Mouse (Mus musculus): ENCODE measurements around the gene Mroh3. TPM values are rescaled to one million over a fixed set of nuclear protein-coding genes. Genes with fewer than 3 reads are reported as not detected.

Mroh3 gene
- not detected in 2 replicates for polyA plus RNA-seq (2014; fragmentation: Nextera tagmentation; extraction: Ambion mirVana)

DNA sequence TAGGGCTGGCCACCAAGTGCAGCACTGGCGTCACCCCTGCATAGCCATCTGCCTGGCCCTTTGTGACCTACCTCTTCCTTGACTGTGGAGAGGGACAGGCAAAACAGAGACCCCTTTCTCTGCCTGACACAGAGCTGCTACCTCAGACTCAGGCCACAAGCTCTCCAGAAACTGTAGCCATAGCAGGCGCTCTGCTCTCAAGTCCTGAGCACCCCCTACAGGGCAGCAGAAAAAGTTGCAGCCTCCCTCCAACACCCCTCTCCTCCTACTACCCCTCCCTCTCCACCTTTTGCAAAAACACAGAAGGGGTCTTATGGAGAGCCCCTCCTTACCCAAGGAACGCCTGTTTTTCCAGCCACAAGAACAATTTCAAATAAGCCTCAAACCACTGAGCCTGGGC is at the start of gene Mroh3:
Mroh3 (minus strand) TSS at position 26 of the 400 bp plus-strand sequence.
- Histone ChIP-seq H3K27ac (ENCODE audit: low read depth, low read length) (no peak within 1 kb of the TSS), H3K36me3 (ENCODE audit: control insufficient read depth, insufficient read depth, low read length) (peaks cover 9% of the 10 kb centered on the region), H3K9ac (ENCODE audit: low read length) (no peak within 1 kb of the TSS), H3K9me3 (ENCODE audit: control insufficient read depth, low read length) (no peaks in the 10 kb centered on the region), H3K4me3 (ENCODE audit: low read depth, low read length) (no peak within 1 kb of the TSS), H3K4me1 (ENCODE audit: control insufficient read depth, insufficient read depth, low read length) (no peaks in the 10 kb centered on the region), H3K4me2 (ENCODE audit: low read depth) (no peak within 1 kb of the TSS), H3K27me3 (ENCODE audit: control insufficient read depth, insufficient read depth, low read length) (no peaks in the 10 kb centered on the region)
- 44% methylated on average over 3 of the region's 3 CpGs for WGBS
- ATAC-seq (ENCODE audit: insufficient read depth, low FRiP score, low TSS enrichment), result no peak
- DNase-seq (ENCODE audit: low spot score), result peak; percentile 57

- Histone ChIP-seq H3K27ac (ENCODE audit: low read depth, low read length) (no peak within 1 kb of the TSS), H3K4me3 (ENCODE audit: low read depth, low read length) (peak within 1 kb of the TSS; percentile 51), H3K4me2 (ENCODE audit: low read depth) (peak within 1 kb of the TSS; percentile 93), H3K36me3 (ENCODE audit: control insufficient read depth, insufficient read depth, low read length) (no peaks in the 10 kb centered on the region), H3K27me3 (ENCODE audit: control insufficient read depth, insufficient read depth, low read length) (peaks cover 45% of the 10 kb centered on the region), H3K9me3 (ENCODE audit: control insufficient read depth, low read length) (no peaks in the 10 kb centered on the region), H3K4me1 (ENCODE audit: control insufficient read depth, insufficient read depth, low read length) (peaks cover 6% of the 10 kb centered on the region; the same call in 1 of the 2 replicates), H3K9ac (ENCODE audit: low read length) (peak within 1 kb of the TSS; percentile 53)
- ATAC-seq (ENCODE audit: insufficient read depth, low FRiP score, low TSS enrichment), result peak; percentile 49
- no peak for DNase-seq (ENCODE audit: low spot score)
- 7% methylated on average over 28 of the region's 28 CpGs for WGBS
Measured at GRCm38 (mm10) chr1:136260635-136261238, 48.1 kb upstream of the Mroh3 start, which contains the start of gene Gpr25. Gene Gpr25 (minus strand): TSS chr1:136260873.

DNA sequence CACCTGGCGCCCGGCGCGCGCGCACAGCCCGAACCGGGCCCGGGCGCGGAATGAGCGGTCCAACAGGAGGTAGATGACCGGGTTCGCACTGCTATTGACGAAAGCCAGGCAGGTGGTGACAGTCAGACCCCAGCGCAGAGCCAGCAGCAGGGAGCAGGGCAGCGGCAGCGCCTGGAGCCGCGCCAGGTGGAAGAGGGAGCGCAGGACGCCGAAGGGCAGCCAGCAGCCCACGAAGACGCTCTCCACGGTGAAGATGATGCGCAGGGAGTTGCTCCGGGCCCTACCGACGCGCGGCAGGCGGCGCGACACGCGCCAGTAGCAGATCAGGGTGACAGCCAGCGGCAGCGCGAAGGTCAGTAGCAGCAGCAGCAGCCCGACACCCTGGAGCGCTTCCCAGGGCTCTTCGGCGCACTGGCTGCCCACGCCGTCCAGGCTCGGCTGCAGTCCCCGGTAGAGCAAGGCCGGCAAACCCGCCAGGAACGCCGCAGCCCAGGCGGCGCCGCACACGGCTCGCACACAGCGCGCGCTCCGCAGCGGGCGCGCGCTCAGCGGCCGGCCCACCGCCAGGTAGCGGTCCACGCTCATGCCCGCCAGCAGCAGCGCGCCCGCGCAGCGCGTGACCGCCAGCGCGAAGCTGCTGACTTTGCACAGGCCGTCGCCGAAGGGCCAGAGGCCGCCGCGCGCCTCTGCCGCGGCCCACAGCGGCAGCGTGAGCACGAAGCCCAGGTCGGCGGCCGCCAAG is 47.4 kb upstream of the Mroh3 start:
- Histone ChIP-seq H3K4me1 (ENCODE audit: control insufficient read depth, insufficient read depth, low read length) (peaks cover 6% of the 10 kb centered on the region; the same call in 1 of the 2 replicates), H3K9me3 (ENCODE audit: control insufficient read depth, low read length) (no peaks in the 10 kb centered on the region), H3K36me3 (ENCODE audit: control insufficient read depth, insufficient read depth, low read length) (no peaks in the 10 kb centered on the region), H3K9ac (ENCODE audit: low read length) (peak overlapping the region; percentile 53), H3K27me3 (ENCODE audit: control insufficient read depth, insufficient read depth, low read length) (peaks cover 45% of the 10 kb centered on the region), H3K27ac (ENCODE audit: low read depth, low read length) (no peak overlapping the region), H3K4me3 (ENCODE audit: low read depth, low read length) (peak overlapping the region; percentile 51), H3K4me2 (ENCODE audit: low read depth) (peak overlapping the region; percentile 93)
- under 1% methylated on average over 93 of the region's 95 CpGs for WGBS
- DNase-seq (ENCODE audit: low spot score), result peak; percentile 75
- peak; percentile 58 for ATAC-seq (ENCODE audit: insufficient read depth, low FRiP score, low TSS enrichment)

GRCm38 (mm10) chr1:136259543-136259892 is 46.9 kb upstream of the Mroh3 start:
- Histone ChIP-seq H3K4me3 (ENCODE audit: low read depth, low read length) (peak overlapping the region; percentile 51), H3K4me2 (ENCODE audit: low read depth) (peak overlapping the region; percentile 93), H3K27ac (ENCODE audit: low read depth, low read length) (no peak overlapping the region), H3K36me3 (ENCODE audit: control insufficient read depth, insufficient read depth, low read length) (no peaks in the 10 kb centered on the region), H3K9ac (ENCODE audit: low read length) (no peak overlapping the region; the same call in 1 of the 2 replicates), H3K27me3 (ENCODE audit: control insufficient read depth, insufficient read depth, low read length) (peaks cover 45% of the 10 kb centered on the region), H3K4me1 (ENCODE audit: control insufficient read depth, insufficient read depth, low read length) (peaks cover 6% of the 10 kb centered on the region; the same call in 1 of the 2 replicates), H3K9me3 (ENCODE audit: control insufficient read depth, low read length) (no peaks in the 10 kb centered on the region)
- ATAC-seq (ENCODE audit: insufficient read depth, low FRiP score, low TSS enrichment) (peak; percentile 13; the same call in 1 of the 2 replicates), DNase-seq (ENCODE audit: low spot score) (no peak)
- WGBS, result 4% methylated on average over 16 of the region's 16 CpGs

DNA sequence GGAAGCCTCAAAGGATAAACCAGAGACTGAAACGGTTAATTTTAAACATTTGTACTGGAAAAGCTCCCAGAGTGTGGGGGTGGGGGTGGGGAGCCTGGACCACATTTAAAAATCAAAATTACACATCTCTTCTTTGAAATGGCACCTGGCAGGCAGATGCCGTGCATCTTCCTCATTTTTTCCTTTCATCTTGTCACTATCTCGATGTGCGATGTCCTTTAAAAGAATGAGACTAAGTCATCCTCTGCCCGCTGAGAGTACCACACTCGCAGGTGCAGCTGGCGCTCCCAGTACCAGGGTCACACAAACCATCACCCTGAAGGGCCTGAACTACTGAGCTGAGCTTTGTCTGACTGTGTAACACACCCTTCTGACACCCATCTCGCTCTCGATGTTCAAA is 45.9 kb upstream of the Mroh3 start:
- whole genome bisulfite sequencing, result 73% methylated on average over 9 of the region's 9 CpGs
- DNase-seq (ENCODE audit: low spot score) (no peak), ATAC-seq (ENCODE audit: insufficient read depth, low FRiP score, low TSS enrichment) (no peak)
- no peak overlapping the region for H3K4me3 ChIP-seq (ENCODE audit: low read depth, low read length)
- no peak overlapping the region for H3K27ac ChIP-seq (ENCODE audit: low read depth, low read length)
- peaks cover 6% of the 10 kb centered on the region; the same call in 1 of the 2 replicates for H3K4me1 ChIP-seq (ENCODE audit: control insufficient read depth, insufficient read depth, low read length)
- H3K9me3 ChIP-seq (ENCODE audit: control insufficient read depth, low read length), result no peaks in the 10 kb centered on the region
- H3K4me2 ChIP-seq (ENCODE audit: low read depth), result no peak overlapping the region
- H3K36me3 ChIP-seq (ENCODE audit: control insufficient read depth, insufficient read depth, low read length), result no peaks in the 10 kb centered on the region
- H3K27me3 ChIP-seq (ENCODE audit: control insufficient read depth, insufficient read depth, low read length), result peaks cover 45% of the 10 kb centered on the region
- no peak overlapping the region for H3K9ac ChIP-seq (ENCODE audit: low read length)

DNA sequence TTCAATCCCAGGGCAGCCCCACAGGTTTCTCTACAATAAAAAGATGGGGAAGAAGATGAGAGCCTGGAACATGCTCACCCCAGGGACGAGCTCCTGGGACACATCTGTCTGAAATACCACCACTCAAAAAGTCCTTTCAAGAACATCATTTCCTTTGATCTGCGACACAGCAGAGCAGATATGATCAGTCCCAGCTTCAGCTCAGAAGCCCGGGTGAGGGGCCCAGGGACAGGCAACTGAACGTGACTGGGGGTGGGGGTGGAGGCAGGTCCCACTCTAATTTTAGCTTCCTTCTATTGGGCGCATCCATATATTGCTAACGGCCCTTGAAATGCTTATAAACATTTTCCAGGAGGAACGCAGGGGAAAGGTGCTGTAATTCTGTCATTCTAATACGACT is 43.0 kb upstream of the Mroh3 start:
- Histone ChIP-seq H3K9me3 (ENCODE audit: control insufficient read depth, low read length) (no peaks in the 10 kb centered on the region), H3K27ac (ENCODE audit: low read depth, low read length) (no peak overlapping the region), H3K4me3 (ENCODE audit: low read depth, low read length) (no peak overlapping the region), H3K4me2 (ENCODE audit: low read depth) (no peak overlapping the region), H3K9ac (ENCODE audit: low read length) (no peak overlapping the region), H3K27me3 (ENCODE audit: control insufficient read depth, insufficient read depth, low read length) (peaks cover 30% of the 10 kb centered on the region), H3K4me1 (ENCODE audit: control insufficient read depth, insufficient read depth, low read length) (peaks cover 6% of the 10 kb centered on the region; the same call in 1 of the 2 replicates), H3K36me3 (ENCODE audit: control insufficient read depth, insufficient read depth, low read length) (no peaks in the 10 kb centered on the region)
- ATAC-seq (ENCODE audit: insufficient read depth, low FRiP score, low TSS enrichment) (no peak), DNase-seq (ENCODE audit: low spot score) (no peak)
- WGBS, result 40% methylated on average over 8 of the region's 8 CpGs

DNA sequence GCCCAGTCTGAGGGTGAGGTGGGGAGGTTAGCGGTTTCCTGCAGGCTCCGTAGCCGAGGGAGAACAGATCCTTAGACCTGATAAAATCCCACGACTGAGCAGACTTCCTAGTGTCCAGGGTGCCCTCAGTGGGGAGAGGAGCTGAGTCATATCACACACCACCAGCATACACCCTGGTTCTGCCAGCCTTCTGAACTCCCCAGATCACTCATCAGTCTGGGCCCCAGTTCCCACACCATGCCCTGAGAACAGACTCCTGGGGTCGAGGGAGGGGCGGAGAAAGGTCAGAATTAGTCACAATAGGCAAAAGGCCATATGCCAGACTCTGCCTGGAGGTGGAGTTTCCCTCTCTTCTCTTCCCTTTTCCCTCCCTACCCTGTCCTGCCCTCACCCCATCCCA is 42.5 kb upstream of the Mroh3 start:
- no peak for ATAC-seq (ENCODE audit: insufficient read depth, low FRiP score, low TSS enrichment)
- Histone ChIP-seq H3K27ac (ENCODE audit: low read depth, low read length) (no peak overlapping the region), H3K4me1 (ENCODE audit: control insufficient read depth, insufficient read depth, low read length) (peaks cover 6% of the 10 kb centered on the region; the same call in 1 of the 2 replicates), H3K4me3 (ENCODE audit: low read depth, low read length) (no peak overlapping the region), H3K27me3 (ENCODE audit: control insufficient read depth, insufficient read depth, low read length) (peaks cover 25% of the 10 kb centered on the region), H3K4me2 (ENCODE audit: low read depth) (no peak overlapping the region), H3K9ac (ENCODE audit: low read length) (no peak overlapping the region), H3K9me3 (ENCODE audit: control insufficient read depth, low read length) (no peaks in the 10 kb centered on the region), H3K36me3 (ENCODE audit: control insufficient read depth, insufficient read depth, low read length) (no peaks in the 10 kb centered on the region)
- DNase-seq (ENCODE audit: low spot score), result no peak
- WGBS, result 31% methylated on average over 6 of the region's 6 CpGs

DNA sequence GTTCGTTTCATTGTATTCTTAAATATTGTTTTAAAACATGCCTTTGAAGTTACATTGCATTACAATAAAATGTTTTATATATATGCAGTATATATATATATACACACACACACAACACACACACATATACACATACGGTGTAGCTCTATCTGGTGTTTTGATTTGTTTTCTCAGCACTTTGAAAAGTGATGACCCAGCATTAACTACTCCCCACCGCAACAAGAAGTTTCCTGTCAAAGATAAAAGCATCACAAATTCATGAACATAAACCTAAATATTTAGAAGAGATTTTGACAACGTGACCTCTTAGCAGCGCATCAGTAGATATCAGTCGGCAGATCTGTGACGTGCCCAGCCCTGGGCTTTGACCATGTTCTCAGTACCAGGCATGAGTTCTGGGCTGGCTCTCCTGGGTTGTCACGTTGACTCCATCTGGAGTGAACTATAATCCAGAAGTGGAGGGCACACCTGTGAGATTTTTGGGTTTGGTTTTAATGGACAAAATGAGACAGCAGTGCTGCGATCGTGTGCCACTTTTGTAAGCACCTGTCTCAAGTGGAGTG is 42.0 kb upstream of the Mroh3 start:
- DNase-seq (ENCODE audit: low spot score) (no peak), ATAC-seq (ENCODE audit: insufficient read depth, low FRiP score, low TSS enrichment) (no peak)
- no peak overlapping the region for H3K4me2 ChIP-seq (ENCODE audit: low read depth)
- no peak overlapping the region for H3K9ac ChIP-seq (ENCODE audit: low read length)
- no peaks in the 10 kb centered on the region for H3K36me3 ChIP-seq (ENCODE audit: control insufficient read depth, insufficient read depth, low read length)
- H3K9me3 ChIP-seq (ENCODE audit: control insufficient read depth, low read length), result no peaks in the 10 kb centered on the region
- H3K27ac ChIP-seq (ENCODE audit: low read depth, low read length), result no peak overlapping the region
- H3K4me1 ChIP-seq (ENCODE audit: control insufficient read depth, insufficient read depth, low read length), result peaks cover 2% of the 10 kb centered on the region; the same call in 1 of the 2 replicates
- no peak overlapping the region for H3K4me3 ChIP-seq (ENCODE audit: low read depth, low read length)
- WGBS, result 90% methylated on average over 10 of the region's 10 CpGs
- H3K27me3 ChIP-seq (ENCODE audit: control insufficient read depth, insufficient read depth, low read length), result peaks cover 19% of the 10 kb centered on the region

Measured in neural tube, embryonic 11.5 days (tissue).